Mouse (Mus musculus) left cerebral cortex, postnatal 14 days (tissue): ENCODE results near the gene Knl1. TPM values are rescaled to one million over a fixed set of nuclear protein-coding genes. Genes with fewer than 3 reads are reported as not detected.
"Not testable (repeated sequence)": the region's sequence is repeated elsewhere in the genome, so short reads cannot be mapped to it uniquely, and the experiment has no call there.

ENCODE experiments used
- DNase-seq, 2 experiments: peaks; one replicate each; pipeline ENCODE4 v3.0.0; 2021 to 2022; ENCODE audit warnings: low spot score in 2 of 2, mixed read lengths in 1 of 2
- intact Hi-C: fragments of 180-260 bp; cut with DNase I; formaldehyde crosslinking; loops from one replicate; pipeline ENCODE4 v1.15.1; 2025
- long read RNA-seq, 2 experiments: library from polyadenylated mRNA; stranded (forward); transcript quantifications; one replicate each; pipeline ENCODE4 v2.0.0; 2021
- total RNA-seq, 2 experiments: library from RNA; stranded (reverse); gene quantifications; 2 replicates each; pipeline ENCODE4 v1.2.3; 2021

Gene Knl1
- total RNA-seq: under 1 TPM; 0.29 to 0.63 TPM
- long read RNA-seq, experiment 1, partial matches to known transcripts: 0 of 1 reads
- long read RNA-seq, experiment 1, other reads (novel, unspliced or antisense): 1 of 1 reads
- long read RNA-seq, experiment 2: 0 reads

DNA sequence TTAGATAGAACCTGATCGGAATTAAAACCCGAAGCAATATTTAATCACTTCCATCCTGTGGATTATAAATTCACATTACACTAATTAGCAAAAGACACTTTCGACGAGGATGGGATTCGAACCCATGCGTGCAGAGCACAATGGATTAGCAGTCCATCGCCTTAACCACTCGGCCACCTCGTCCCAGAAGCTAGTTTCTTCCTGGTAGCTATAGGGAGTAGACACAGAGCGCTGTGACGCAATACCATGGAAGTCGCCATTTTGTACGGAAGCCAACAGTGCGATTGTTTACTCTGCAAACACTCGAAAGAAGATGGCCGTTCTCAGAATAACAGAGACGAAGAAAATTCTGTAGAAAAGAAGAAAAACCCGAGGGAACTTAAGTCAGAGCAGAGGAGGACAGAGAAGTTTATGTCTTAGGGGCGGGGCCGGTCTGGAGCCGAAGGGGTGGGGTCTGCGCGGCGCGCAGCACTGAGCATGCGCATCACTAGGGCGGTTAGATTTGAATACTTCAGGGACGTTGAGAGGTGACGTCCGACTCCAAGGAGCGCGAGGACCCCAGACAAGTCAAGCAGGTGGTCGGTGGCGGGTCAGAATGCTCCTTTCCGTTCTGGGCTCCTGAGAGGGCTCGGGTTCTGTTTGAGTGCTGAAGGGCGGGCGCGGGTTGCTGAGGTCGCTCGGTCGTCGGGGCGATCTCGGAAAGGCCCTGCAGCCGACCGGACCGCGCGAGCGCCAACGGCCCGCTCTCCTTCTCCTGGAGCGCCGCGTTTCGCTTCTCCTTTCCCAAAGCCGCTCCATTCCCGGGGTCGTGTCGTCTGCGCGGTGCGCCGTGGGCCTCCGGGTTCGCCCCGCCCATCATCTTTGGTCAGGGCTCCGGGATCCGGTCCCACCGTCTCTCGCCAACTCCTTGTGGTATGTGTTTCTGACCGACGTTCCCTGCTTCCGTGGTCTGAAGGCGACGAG, at the start of gene Knl1:
Knl1 (plus strand) TSS at position 471 of the 963 bp plus-strand sequence.
- intact Hi-C loops: loop anchor here (5.0 to 10.0 kb wide), 2 partner anchors 140 to 238 kb away; partner anchors contain the start of gene Vps18
- DNase-seq: peak; percentile 97 to 98

DNA sequence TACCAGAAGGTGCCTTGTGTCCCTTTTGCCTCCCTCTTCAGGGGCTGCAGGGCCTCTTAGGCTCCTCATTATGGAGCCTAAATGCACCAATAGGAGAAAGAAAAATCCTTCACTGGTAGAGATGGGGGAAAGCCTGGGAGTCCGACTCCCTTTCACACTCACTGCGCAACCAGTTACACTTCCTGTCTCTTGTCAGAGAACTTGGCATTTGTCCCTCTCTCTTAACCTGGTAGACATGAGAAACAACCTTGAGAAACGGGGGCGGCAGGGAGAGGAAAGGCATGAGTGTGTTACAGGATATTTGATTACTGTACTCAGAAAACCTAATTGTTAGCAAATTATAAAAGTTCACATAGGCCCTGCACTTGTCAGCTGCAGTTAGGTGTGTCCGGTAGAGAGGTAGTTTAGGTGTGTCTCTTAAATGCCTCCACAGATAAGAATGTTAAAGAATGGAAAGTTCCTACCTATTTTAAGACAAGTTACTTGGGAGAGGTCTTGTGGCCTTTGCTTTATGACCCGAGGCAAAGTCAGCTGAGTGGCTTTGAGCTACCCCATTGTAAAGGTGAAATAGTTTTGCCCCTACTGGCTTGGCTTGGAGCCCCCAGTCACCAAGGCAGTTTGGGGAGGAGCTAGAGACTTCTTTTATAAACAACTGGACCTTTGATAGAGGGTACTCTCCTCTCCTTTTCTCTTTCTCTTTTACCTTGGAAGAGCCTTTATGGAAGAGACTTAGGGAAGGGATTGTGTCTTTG, 48.6 kb upstream of the Knl1 start:
- DNase-seq: no peak

DNA sequence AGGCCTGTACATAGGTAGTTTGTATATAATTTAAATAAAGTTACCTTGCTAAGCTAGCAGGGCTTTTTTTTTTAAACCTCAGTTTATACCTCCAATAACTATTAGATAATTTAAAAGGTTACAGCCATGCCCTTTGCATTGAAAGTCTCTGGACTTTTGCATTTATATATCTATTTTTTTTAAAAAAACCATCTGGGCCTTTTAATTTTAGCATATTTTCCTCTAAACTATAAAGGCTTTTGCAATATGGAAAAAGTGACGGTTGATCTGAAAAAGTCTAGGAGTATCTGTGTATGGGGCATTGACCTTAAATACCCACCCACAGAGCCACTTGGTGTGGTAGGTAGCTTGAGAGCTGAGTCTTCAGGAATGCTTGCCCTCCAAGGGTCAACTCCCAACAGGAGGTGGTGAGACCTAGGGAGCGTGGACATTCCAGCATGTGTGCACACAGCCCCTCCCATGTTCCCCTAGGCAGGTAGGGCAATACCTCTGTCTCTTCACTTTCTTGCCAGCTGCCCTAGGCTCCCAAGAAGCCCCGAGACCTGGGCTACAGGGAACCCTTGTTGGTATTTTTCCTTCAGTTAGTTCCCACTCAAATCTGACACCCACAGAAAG, 47.8 kb upstream of the Knl1 start:
- no peak for DNase-seq
- intact Hi-C loops: no loop called here

More for the DNA sequence above, 48.6 kb upstream of the Knl1 start:
- intact Hi-C loops: no loop called here

DNA sequence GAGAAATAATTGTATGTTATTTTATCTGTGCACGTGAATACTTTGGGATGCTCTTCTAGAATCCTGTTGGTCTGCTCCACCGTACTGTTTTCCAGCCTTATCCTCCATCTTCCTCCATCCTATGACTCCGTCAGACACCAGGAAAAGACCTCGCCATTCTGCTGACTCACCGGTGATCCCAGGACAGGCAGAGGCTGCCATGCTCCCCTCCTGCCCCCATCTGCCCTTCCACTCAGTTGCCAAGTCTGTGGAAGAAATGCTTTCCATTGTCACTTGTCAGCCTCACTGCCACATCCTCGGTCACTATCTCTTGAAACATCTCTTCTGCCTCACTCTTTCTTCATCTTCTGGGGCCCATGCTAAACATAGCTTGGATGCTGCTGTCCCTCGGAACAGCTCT, 40.0 kb upstream of the Knl1 start:
- DNase-seq: no peak
- intact Hi-C loops: no loop called here

DNA sequence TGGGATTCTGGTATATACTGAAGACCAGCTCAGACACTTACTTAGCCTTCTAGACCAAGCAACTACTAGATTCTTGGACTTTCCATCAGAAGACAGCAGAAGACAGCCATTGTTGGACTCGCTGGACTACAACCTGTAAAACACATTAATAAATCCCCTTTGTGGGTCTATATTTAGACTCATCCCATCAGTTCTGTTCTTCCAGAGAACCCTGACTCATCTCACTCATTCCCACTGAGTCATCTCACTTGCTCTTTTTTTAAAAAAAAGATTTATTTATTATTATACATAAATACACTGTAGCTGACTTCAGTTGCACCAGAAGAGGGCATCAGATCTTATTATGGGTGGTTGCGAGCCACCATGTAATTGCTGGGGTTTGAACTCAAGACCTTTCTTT, 37.5 kb upstream of the Knl1 start:
- DNase-seq: no peak
- intact Hi-C loops: no loop called here

DNA sequence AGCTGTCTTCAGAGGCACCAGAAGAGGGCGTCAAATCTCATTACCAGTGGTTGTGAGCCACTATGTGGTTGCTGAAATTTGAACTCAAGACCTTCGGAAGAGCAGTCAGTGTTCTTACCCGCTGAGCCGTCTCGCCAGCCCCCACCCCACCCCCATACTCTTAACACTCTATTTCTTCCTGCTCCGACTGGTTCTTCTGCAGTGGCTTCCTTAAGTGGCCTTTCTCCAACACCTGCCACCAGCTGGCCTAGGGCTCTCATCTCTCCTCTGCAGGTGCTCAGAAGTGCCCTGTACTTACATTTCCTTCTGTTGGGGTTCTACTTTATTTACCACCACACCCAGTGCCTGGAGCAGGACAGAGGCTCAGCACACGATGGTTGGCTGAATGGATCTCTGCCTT, 31.9 kb upstream of the Knl1 start:
- intact Hi-C loops: no loop called here
- DNase-seq: no peak

DNA sequence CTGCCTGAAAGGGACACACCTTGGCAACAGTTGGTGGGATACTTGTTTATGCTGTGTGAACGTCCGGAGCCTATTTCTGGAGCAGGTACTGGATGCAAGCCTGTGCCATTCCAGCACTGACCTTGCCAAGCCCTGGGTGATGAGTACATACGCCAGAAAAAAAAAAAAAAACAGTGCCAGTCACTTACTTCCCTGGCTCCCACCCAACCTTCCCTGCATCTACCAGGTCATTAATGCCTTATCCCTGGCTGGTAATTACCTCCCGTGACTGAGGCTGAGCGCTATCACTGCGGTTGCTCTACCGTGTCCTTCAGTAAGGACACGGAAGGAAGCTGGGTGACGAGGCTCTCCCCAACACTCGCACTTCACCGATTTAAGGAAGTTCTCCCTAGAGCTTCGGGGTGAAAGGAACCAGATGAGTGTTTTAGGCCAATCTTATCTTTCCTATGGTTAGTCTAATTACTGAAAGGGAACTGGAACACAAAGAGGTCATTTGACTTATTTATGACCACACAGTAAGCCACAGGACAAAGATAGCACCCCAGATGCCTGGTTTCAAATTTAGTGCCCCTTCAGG, 31.2 kb upstream of the Knl1 start:
- intact Hi-C loops: no loop called here
- DNase-seq: no peak

DNA sequence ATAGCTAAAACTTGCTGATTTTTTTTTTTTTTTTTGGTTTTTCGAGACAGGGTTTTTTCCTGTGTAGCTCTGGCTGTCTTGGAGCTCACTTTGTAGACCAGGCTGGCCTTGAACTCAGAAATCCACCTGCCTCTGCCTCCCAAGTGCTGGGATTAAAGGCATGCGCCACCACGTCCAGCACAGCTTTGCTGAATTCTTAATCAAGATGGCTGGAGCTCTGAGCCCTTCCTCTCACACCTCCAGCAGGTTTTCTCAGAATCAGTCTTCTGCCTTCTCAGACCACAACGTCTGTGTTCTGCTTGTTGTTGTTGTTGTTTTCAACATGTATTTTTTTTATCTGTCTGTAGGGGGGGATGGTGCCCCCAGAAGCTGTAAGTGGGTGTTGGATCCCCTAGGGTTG, 30.6 kb upstream of the Knl1 start:
- intact Hi-C loops, DNase-seq: not testable (repeated sequence)

DNA sequence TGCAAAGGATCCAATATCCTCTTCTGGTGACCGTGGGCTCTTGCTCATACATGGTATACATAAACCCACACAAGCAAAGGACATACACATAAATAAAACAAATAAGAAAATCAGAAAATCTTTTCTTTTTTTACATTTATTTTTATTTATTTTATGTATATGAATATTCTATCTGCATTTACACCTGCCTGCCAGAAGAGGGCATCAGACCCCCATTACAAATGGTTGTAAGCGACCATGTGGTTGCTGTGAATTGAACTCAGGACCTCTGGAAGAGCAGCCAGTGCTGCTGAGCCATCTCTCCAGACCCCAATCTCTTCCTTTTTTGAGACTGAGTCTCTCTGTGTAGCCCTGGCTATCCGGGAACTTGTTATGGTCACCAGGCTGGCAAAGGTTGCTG, 29.3 kb upstream of the Knl1 start:
- DNase-seq: no peak
- intact Hi-C loops: no loop called here

DNA sequence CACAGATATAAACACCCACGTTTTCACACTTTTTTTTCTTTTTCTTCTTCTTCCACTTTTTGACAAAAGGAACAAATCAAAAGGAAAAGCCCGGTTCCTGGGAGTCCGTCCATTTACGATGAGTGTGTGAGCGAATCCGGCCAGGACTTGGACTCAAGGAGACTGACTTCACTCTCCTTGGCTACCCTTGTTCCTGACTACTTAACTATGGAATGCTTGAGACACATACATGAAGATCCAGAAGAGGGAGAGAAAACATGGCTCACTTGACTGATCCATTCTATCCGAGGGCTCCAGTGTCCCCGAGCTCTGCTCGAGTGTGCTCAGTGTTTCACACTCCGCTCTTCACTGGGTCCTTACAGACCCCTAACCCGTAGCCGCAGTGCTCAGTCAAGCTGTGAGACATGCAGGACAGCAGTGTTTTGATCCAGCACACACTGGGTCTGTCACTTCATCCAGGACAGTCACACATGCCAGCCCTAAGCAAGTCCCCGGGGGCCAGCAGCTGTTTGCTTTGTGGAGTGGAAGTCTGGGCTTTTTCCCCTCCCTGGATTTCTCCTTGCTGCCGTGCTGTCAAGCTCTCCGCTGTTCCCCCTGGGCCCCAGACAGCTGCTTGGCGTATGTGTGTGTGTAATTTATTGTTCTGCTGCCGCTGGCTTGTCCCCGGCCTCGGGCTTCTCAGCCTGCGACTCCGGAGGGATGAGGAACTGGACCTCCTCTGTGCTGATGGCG, 28.4 kb upstream of the Knl1 start:
- no peak for DNase-seq
- intact Hi-C loops: no loop called here

DNA sequence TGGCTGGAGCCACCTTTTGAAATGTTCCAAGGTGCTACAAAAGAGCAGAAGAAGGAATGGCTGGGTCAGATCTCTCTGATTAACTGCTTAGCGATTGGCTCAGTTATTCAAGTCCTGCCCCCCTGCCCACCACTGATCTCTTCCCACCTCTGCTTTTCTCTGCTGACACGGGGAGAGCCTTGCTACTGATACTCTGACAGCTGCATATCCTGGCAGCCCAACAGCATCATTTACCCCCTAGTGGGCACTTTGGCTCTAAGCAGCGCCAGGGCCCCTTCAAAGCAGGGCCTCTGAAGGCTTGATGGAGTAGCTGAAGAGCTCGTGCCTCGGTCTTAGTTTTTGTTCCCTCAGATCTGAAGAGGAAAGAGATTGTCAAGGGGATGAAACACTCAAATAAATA, 27.8 kb upstream of the Knl1 start:
- no peak for DNase-seq
- intact Hi-C loops: no loop called here

DNA sequence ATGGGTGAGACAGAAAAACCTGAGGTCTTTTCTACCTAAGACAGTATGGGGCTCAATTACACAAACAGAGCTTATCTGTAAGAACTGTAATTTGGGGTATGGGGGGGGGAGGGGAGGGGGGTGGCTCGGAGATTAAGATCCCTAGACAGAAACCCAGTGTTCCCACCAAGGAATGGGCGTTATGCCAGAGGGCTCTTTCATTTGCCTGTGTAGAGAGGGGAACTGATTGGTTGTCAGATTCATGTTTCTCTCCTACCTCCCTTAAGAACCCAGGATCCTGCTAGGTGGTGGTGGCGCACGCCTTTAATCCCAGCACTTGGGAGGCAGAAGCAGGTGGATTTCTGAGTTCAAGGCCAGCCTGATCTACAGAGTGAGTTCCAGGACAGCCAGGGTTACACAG, 27.4 kb upstream of the Knl1 start:
- intact Hi-C loops: no loop called here
- DNase-seq: no peak

DNA sequence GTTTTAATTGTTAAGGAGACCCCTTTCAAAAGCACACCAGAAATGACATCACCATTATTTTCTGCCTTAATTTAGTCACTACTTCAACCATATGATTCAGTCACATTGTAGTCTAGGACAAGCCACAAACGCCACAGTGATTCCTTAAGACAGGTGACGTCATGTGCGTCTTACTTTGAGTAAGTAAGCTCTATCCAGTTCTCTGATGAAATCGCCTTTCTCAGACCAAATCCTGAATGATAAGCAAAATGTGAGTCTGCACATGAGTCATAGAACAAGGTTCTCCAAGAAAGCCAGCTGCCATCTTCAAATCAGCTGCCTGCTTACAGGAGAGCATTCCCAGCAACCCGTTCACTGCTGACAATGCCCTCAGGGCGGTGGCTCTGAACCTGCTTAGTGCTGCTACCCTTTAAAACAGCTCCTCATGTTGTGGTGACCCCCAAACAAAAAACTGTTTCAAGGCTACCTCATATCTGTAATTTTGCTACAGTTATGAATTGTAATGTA, 23.7 kb upstream of the Knl1 start:
- no peak for DNase-seq
- intact Hi-C loops: no loop called here

DNA sequence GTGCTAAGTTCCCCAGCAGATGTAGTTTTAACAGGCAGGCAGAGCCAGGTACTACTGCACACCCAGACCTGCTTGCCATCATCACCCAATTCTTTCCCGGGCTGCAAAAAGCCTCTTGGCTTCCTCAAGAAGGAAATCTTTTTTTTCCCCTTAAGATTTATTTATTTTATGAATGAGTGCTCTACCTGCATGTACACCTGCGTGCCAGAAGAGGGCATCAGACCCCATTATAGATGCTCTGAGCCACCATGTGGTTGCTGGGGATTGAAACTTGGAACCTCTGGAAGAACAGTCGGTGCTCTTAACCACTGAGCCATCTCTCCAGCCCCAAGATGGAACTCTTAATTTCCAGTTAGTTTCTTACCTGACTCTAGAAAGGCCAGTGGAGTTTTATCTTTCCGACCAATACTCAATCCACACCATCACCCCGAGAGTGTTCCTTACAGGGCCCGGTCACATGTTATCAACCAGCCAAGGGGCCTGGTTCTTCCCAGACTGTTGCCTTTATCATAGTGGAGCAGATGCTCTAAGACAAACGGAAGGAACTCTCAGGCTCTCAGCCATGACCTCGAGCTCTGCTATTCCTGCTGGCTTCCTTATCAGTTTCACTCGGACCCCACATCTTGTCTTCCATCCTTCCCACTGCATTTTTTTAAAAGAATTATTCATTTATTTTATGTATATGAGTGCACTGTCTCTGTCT, 22.2 kb upstream of the Knl1 start:
- DNase-seq: no peak
- intact Hi-C loops: no loop called here

DNA sequence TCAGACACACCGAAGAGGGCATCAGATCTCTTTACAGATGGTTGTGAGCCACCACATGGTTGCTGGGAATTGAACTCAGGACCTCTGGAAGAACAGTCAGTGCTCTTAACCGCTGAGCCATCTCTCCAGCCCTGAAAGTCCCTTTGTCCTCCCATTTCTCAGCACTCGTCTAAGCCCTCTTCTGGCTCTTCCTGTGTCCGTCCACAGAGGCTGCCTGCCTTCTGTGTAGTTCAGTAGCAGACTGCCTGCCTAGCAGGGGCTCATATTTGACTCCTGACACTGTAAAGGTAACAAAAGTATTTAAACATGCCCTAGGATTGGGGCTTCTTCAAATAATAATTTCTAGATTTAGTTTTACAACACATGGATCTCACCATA, 21.7 kb upstream of the Knl1 start:
- no peak for DNase-seq
- intact Hi-C loops: no loop called here

DNA sequence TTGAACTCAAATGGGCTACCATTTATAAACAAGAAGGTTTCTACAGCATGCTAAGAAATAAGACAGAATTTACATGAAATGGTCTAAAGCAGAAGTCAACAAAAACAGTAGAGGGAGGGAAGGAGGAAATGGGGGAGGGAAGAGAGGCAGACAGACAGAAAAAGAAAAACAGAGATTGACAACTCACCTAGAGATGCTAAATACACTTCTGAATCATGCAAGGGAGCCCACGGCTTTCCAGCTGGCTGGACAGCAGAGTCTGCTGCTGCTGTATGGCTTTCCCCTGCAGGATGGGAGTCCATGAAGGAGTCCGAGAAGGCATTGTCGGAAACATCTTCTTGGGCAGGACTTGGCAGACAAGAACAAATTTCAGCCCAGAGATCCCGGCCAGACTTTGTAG, 20.0 kb upstream of the Knl1 start:
- DNase-seq: no peak

DNA sequence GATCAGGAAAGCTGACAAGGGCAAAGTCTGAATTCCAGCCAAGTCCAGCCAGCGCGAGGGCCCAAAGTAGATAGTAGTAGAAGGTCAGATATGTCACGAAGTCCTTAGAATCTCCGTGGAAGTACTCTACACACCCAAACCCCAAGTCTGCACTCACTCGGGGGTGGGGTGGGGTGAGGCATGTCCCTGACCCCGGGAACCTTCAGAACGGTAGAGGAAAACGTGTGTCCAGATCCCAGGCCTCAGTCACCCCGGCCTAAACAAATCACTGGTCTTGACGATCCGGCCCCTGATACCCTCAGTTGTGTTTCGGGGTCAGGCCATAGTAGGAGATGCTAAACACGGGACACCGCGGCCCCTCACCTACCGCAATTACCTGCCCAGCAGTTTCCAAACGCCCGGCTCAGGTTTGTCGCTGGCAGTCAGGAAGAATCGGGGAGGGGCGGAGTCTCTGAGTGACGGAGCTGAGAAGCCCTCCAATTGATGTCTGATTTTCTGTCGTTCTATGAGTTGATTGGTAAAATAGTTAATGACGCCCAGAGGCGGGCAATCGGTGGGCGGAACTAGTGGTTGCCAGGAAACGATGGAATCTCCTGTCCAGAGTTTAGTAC, 17.9 kb upstream of the Knl1 start, which contains the start of gene Ccdc32:
Ccdc32 (minus strand) TSS at position 453 of the 611 bp plus-strand sequence.
- intact Hi-C loops: no loop called here

More for the DNA sequence above, 20.0 kb upstream of the Knl1 start:
- intact Hi-C loops: no loop called here

DNA sequence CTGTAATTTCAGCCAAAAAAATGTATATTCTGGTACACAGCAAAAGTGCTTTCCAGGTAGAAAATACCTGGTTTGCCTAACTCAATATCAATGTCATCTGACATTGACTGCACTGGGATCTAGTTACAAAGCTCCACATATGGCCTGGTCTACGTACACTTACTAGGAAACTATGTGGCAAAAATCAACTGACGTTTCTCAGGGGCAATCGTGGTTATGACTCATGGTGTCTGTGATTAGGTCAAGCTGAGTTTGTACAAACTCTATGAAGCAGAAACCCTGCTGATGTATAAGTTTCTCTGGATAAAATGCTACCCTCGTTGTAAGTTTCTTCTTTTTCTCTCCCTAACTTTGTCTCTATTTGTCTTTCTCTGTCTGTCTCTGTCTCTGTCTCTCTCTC, 14.7 kb upstream of the Knl1 start:
- no peak for DNase-seq
- intact Hi-C loops: no loop called here

More for the DNA sequence above, 17.9 kb upstream of the Knl1 start, which contains the start of gene Ccdc32:
- DNase-seq: peak; percentile 95 to 97
